Mouse (Mus musculus) MEL (cell line): Measurements from ENCODE around the gene Psmb7.

Experiments
- CHD1 ChIP-seq: IDR thresholded peaks from 2 replicates; pipeline ENCODE4 v1.6.1; 2012; ENCODE audit warnings: low read depth, mild to moderate bottlenecking, inconsistent platforms, low read length, improper control_type of control experiment
- CTCF ChIP-seq, 3 experiments: IDR thresholded peaks in 2 of 3; conservative IDR thresholded peaks in 1 of 3; 2 replicates each; pipeline ENCODE4 v1.5.1; 2011 to 2012; ENCODE audit warnings: low read length in 3 of 3, low read depth in 2 of 3, mild to moderate bottlenecking in 2 of 3, improper control_type of control experiment in 1 of 3, inconsistent platforms in 1 of 3, mixed read lengths in 1 of 3, moderate library complexity in 1 of 3; ENCODE audit not compliant: control insufficient read depth in 1 of 3, insufficient read depth in 1 of 3, poor library complexity in 1 of 3, severe bottlenecking in 1 of 3
- EP300 ChIP-seq, 2 experiments: IDR thresholded peaks; 2 replicates each; pipeline ENCODE4 v1.6.1; 2011; ENCODE audit warnings: improper control_type of control experiment in 2 of 2, low read length in 2 of 2, low read depth in 1 of 2, mild to moderate bottlenecking in 1 of 2
- GATA1 ChIP-seq: IDR thresholded peaks from 2 replicates; pipeline ENCODE4 v1.6.1; 2011; ENCODE audit warnings: low read depth, low read length, improper control_type of control experiment
- MAX ChIP-seq: IDR thresholded peaks from 2 replicates; pipeline ENCODE4 v1.6.1; 2011; ENCODE audit warnings: low read length, improper control_type of control experiment
- MEF2A ChIP-seq: IDR thresholded peaks from 2 replicates; pipeline ENCODE4 v1.6.1; 2014; ENCODE audit warnings: low read depth, mild to moderate bottlenecking, inconsistent platforms, low read length, improper control_type of control experiment; ENCODE audit not compliant: poor library complexity, insufficient replicate concordance, severe bottlenecking; ENCODE audit errors: extremely low read depth
- NRF1 ChIP-seq: IDR thresholded peaks from 2 replicates; pipeline ENCODE4 v1.6.1; 2014; ENCODE audit warnings: low read depth, mild to moderate bottlenecking, inconsistent platforms, low read length, improper control_type of control experiment, moderate library complexity; ENCODE audit not compliant: poor library complexity, insufficient read depth, severe bottlenecking
- POLR2A ChIP-seq, 2 experiments: IDR thresholded peaks; 2 replicates each; pipeline ENCODE4 v1.6.1; 2011 to 2012; ENCODE audit warnings: low read length in 2 of 2, mild to moderate bottlenecking in 2 of 2, control low read depth in 1 of 2, improper control_type of control experiment in 1 of 2, low read depth in 1 of 2, moderate library complexity in 1 of 2; ENCODE audit not compliant: control insufficient read depth in 1 of 2, insufficient read depth in 1 of 2, poor library complexity in 1 of 2
- POLR2AphosphoS2 ChIP-seq: IDR thresholded peaks from 2 replicates; pipeline ENCODE4 v1.6.1; 2011; ENCODE audit warnings: low read length, improper control_type of control experiment
- SMC3 ChIP-seq: IDR thresholded peaks from 2 replicates; pipeline ENCODE4 v1.6.1; 2011; ENCODE audit warnings: low read depth, low read length, improper control_type of control experiment
- TBP ChIP-seq: IDR thresholded peaks from 2 replicates; pipeline ENCODE4 v1.8.0; 2011; ENCODE audit warnings: low read depth, low read length, improper control_type of control experiment
- UBTF ChIP-seq: IDR thresholded peaks from 2 replicates; pipeline ENCODE4 v1.6.1; 2012; ENCODE audit warnings: low read depth, mild to moderate bottlenecking, inconsistent platforms, low read length, improper control_type of control experiment, moderate library complexity, borderline replicate concordance; ENCODE audit not compliant: insufficient read depth
- USF2 ChIP-seq, 2 experiments: IDR thresholded peaks; 2 replicates each; pipeline ENCODE4 v1.6.1; 2011 to 2012; ENCODE audit warnings: improper control_type of control experiment in 2 of 2, low read length in 2 of 2, borderline replicate concordance in 1 of 2, inconsistent platforms in 1 of 2, low read depth in 1 of 2, mild to moderate bottlenecking in 1 of 2; ENCODE audit not compliant: insufficient read depth in 1 of 2

GRCm38 (mm10) chr2:38574697-38575096 is 69.2 kb downstream of the Psmb7 start:
- TF ChIP-seq NRF1 (no peak), UBTF (no peak), CTCF (IDR thresholded peaks at IDR 0.05 in 2 of 3, conservative IDR thresholded peaks at IDR 0.05 in 1 of 3; ENCODE audit: control insufficient read depth in 1 of 3, insufficient read depth in 1 of 3, low read depth in 2 of 3, low read length in 3 of 3, poor library complexity in 1 of 3, severe bottlenecking in 1 of 3) (no peak), USF2 (IDR thresholded peaks at IDR 0.05; ENCODE audit: borderline replicate concordance in 1 of 2, insufficient read depth in 1 of 2, low read depth in 1 of 2, low read length in 2 of 2) (no peak), POLR2A (IDR thresholded peaks at IDR 0.05; ENCODE audit: control insufficient read depth in 1 of 2, insufficient read depth in 1 of 2, low read depth in 1 of 2, low read length in 2 of 2, poor library complexity in 1 of 2) (no peak), TBP (no peak), SMC3 (no peak), GATA1 (no peak), EP300 (IDR thresholded peaks at IDR 0.05; ENCODE audit: low read depth in 1 of 2, low read length in 2 of 2) (no peak), MAX (no peak), MEF2A (no peak), POLR2AphosphoS2 (no peak), CHD1 (no peak)
